Mouse (Mus musculus) erythroblast, embryonic 14.5 days (primary cell): ENCODE results near the gene Epha2.

Source experiments
- GATA1 ChIP-seq: IDR thresholded peaks from 2 replicates; pipeline ENCODE4 v1.6.1; 2012; ENCODE audit warnings: low read length, inconsistent platforms, mixed read lengths
- TAL1 ChIP-seq: IDR thresholded peaks from 3 replicates; pipeline ENCODE4 v1.6.1; 2012; ENCODE audit warnings: low read length, inconsistent platforms, mixed read lengths

- TF ChIP-seq GATA1 (no peak), TAL1 (no peak)
Measured at GRCm38 (mm10) chr4:141295774-141296186, 5.3 kb upstream of the Epha2 start.
